Mouse (Mus musculus) liver, embryonic 14.5 days (tissue): ENCODE results near the gene Inpp5b.

Source experiments
- CTCF ChIP-seq: IDR thresholded peaks from 2 replicates; pipeline ENCODE4 v1.5.1; 2016; ENCODE audit warnings: antibody characterized with exemption, low read depth, control low read depth
- EP300 ChIP-seq: IDR thresholded peaks from 2 replicates; pipeline ENCODE4 v1.6.1; 2016; ENCODE audit warnings: antibody characterized with exemption, low read depth

DNA sequence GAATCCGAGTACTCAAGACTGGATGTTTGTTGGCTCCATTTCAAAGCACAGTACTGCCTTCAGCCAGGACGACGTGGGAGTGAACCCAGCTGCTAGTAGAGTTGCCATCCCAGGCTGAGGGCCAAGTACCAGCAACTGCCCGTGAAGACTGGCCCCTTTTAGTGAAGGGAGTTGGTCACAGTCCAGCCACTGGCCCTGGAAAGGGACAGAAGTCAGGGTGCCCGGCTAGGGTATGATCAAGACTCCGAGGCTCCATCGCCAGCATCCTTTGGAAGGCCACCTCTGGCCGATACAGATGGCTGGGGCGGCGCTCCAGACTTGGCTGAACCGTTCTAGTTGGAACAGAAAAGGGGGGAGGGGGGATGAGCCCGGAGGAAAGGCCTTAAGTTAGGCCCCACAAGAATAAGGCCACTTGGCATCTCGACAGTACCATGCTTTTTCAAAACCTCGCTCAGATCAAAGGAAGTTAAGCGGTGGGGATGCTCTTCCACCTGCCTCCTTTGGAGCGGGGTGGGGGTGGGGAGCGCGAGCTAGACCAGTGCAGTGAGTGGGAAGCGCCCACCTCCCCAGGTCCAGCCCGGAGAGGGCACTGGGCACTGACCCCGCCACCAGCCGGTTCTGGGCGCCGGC lies 108.1 kb downstream of the Inpp5b start:
- TF ChIP-seq CTCF (no peak), EP300 (no peak)
